Mouse (Mus musculus) embryonic fibroblast, embryonic 13.5 days (primary cell): ENCODE measurements at regions not wholly inside any gene's neighbourhood (a gene's known extent, or its start where the extent isn't known, plus 50 kb on each side); places are given as distances from the start of the nearest gene placed in this dataset.

Source experiments
- CTCF ChIP-seq: IDR thresholded peaks from 2 replicates; pipeline ENCODE4 v1.5.1; 2011; ENCODE audit warnings: mild to moderate bottlenecking, control low read depth, low read length, moderate library complexity, borderline replicate concordance; ENCODE audit not compliant: insufficient read depth
- POLR2A ChIP-seq: IDR thresholded peaks from 2 replicates; pipeline ENCODE4 v1.6.1; 2011; ENCODE audit warnings: low read depth, mild to moderate bottlenecking, control low read depth, low read length, moderate library complexity

GRCm38 (mm10) chr16:95866866-95867420 lies 123.8 kb downstream of the Psmg1 start:
- TF ChIP-seq POLR2A = no peak
- no peak for TF ChIP-seq CTCF
